Mouse (Mus musculus) thymus, adult 2 months (tissue): ENCODE data around the gene Gna13.

ENCODE experiments used
- CTCF ChIP-seq: fragments of 200-500 bp; IDR thresholded peaks from 2 replicates; pipeline ENCODE4 v1.5.1; 2012; ENCODE audit warnings: mild to moderate bottlenecking, control low read depth, low read length, moderate library complexity, borderline replicate concordance; ENCODE audit not compliant: control insufficient read depth, poor library complexity, insufficient read depth; ENCODE audit errors: extremely low read depth
- POLR2A ChIP-seq: fragments of 200-500 bp; IDR thresholded peaks from 2 replicates; pipeline ENCODE4 v1.6.1; 2012; ENCODE audit warnings: mild to moderate bottlenecking, low read length, control low read depth, moderate library complexity; ENCODE audit not compliant: control insufficient read depth, poor library complexity, insufficient read depth; ENCODE audit errors: extremely low read depth

DNA sequence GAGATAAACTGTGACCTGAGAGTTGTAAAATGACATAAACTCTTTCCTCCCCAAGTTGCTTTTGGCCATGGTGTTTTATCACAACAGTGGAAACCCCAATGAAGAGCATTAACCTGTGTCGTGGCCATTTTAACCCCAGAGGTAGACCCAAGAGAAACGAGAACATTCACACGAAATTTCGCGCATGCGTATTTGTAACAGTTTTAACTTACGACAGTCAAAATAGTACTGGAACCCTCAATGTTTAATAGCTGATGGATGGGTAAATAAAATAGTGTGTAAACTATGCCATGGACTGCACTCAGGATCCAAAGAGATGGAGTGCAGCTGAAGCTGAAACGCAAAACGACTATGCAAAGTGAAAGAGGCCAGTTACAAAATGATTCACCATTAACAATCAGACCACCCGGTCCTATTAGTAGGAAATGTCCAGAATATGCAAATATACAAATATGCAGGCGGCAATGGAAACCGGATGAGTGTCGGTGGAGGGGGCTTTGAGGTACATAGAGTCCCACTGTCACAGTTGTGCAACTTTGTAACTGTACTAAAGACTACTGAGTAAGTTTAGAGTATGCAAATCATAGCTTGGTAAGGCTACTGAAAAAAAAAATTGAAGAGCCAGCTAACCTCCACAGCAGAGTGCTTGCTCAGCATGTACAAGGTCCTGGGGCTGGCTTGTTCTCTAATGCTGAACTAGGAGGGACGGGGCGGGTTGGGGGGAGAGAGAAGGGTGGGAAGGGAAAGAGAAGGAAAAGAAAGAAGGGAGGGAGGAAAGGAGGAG lies 47.8 kb downstream of the Gna13 start:
- TF ChIP-seq CTCF, result no peak
- TF ChIP-seq POLR2A, result no peak
